Mouse (Mus musculus) cerebellum, adult 18-20 months (tissue): ENCODE measurements around the gene Mtnr1b.
A peak's percentile ranks its signal among the peaks of the same experiment; 100 is the strongest.
"Not testable (repeated sequence)": the region's sequence is repeated elsewhere in the genome, so short reads cannot be mapped to it uniquely, and the experiment has no call there.

Source experiments
- DNase-seq, 2 experiments: peaks; one replicate each; pipeline ENCODE4 v3.0.0; 2021

Mtnr1b gene

GRCm38 (mm10) chr9:15874506-15875160 lies at the start of gene Mtnr1b:
TSS of gene Mtnr1b (minus strand) at chr9:15874556.
- no peak for DNase-seq

DNA sequence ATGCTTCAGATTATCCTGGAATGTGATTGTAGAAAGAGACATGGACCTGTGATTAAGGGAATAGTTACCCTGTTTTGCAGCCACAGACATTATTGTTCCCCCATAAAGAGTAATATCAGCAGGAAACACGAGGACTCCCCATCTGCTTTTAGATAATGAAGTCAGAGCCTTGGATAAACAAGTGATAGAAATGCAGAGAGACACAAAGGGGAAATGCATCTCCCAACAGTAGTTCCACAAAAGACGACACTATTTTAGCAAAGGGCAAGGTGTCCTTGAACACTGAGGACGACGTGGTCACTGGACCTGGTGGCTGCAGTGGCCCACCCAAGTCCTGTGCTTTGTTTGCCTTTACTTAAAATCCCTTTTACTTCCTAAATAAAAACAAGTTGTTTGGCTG lies 45.9 kb upstream of the Mtnr1b start:
- no peak for DNase-seq

GRCm38 (mm10) chr9:15919373-15920005 lies 45.1 kb upstream of the Mtnr1b start:
- DNase-seq: no peak

GRCm38 (mm10) chr9:15916600-15916999 lies 42.2 kb upstream of the Mtnr1b start:
- no peak for DNase-seq

GRCm38 (mm10) chr9:15912735-15913134 lies 38.4 kb upstream of the Mtnr1b start:
- DNase-seq: no peak

GRCm38 (mm10) chr9:15909397-15910113 lies 35.2 kb upstream of the Mtnr1b start:
- DNase-seq: peak; percentile 3 to 6

DNA sequence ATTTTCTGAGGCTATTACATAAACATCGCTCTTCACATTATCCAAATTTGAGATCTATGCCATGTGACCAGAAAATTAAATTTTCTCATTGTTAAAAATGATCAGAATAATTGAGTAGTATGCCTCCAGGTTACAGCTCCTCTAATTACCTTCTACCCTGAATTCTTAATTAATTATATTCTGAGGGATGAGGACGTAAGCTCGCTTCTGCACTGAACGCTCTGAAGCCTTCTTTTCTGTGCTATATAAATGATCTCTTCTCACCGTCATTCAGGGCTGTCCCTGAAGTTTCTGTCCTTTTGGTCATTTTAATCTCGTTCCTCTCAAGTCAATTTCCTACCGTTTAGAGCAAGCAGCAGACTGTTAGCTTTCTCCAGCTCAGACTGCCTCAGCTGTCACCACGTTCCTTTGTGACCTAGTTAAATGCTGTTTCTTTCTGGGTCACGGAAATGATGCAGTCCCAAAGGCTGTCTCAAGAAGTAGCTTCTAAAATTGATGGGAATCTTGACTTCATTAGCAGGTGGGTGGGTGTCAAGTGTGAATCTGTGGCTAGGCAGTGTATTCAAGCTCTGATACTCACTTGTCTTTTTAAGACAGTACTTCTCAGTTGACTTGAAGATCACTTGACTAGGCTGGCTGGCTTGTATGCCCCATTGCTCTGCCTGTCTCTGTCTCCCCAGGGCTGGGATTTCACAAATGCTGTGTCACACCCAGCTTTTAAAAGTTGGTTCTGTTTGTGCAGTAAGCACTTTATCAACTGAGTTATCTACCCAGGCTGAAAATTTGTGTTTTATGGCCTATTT lies 29.8 kb upstream of the Mtnr1b start:
- DNase-seq: no peak

DNA sequence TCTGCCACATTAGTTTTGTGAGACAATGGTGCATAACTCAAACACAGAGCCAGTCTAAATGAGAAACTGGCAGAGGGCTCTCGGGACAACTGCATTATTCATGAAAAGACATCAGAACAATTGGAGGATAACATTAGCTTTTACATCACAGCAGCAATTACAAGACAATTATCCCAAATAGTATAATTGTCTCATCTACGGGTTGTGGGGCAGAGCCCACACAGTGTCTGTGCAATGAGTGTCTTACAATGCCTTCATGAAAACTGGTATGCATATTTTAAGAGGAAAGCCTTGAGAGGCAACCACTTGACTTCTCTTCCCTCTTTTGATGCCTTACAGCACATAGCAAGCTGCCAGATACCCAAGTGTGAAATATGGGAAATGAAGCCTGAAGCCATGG lies 23.8 kb upstream of the Mtnr1b start:
- no peak for DNase-seq

DNA sequence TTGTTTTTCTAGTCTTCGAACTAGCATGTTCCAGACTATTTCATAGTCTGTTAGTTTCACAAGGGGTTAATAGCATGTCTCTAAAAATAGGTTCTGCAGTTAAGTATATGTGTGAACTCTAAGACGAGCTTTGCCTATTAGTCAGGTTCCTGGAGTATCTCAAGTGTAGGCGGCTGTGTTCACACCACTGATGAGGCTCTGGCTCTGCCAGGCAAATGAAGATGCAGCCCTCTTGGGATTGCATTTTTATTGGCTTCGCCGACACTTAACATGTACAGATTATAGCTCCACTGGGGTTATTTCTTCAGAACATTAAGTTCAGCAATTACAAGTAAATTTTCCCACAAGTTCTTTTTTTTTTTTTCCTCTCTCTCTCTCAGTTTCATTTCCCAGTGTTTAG lies 12.4 kb upstream of the Mtnr1b start:
- no peak for DNase-seq

GRCm38 (mm10) chr9:15880754-15881153 lies 6.4 kb upstream of the Mtnr1b start:
- no peak for DNase-seq

- DNase-seq: peak in 1 of 2 experiments; percentile 14
These were observed 5.8 kb upstream of the Mtnr1b start for GRCm38 (mm10) chr9:15880160-15880603.

DNA sequence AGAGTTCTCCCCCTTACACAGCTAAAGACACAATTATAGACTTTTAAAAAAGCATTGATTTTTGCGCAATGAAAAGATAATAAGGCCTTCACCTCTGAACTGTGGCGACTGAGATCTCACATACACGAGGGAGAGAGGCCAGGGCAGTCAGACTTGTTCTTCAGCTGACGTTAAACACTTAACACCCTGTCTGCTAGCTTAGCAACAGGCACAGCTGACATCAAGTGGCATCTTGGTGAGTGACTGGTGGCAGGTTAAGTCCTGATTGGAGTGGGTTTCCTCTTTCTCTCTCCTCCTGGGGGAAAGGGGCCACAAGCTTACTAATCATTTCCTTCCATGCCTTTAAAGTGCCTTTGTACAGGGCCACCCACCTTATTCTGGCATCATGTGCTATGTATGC lies 4.3 kb downstream of the Mtnr1b start:
- no peak for DNase-seq

GRCm38 (mm10) chr9:15869456-15869855 lies 4.9 kb downstream of the Mtnr1b start:
- no peak for DNase-seq

DNA sequence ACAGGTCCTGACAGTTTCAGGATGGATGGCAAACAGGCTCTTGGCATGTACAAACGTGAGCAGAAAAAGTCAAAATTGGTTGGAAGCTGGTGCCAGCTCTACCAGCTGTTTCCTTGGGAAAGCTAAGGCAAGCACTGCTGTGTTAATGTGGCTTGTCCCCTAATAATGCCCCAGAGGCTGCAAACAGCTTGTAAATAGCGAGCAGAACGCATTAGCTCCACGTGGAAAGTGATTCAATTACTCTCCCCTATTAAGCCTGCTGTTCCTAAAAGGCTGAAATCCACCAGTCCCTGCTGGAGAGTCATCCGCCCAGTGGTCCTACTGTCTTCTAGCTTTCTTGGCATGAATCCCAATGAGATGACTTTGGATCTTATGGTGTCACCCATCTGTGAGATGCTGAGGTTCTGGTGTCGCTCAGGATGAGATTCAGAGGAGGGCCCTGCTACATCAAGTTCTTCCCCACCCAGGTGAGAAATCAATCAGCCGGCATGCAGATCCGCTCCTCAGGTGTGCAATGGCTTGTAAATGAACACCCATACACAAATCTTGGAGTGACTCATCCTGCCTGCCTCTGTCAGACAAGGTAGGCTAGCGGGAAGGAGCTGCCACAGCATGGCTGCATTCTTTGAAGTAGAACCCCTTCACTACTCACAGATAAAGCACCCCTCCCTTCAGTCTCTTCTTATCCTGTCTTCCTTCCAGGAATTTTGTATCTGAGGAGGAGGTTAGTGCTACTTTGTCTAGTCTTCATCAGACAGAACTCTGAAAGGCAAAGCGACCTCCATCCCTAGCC lies 7.9 kb downstream of the Mtnr1b start:
- no peak for DNase-seq

GRCm38 (mm10) chr9:15861402-15861801 lies 13.0 kb downstream of the Mtnr1b start:
- no peak for DNase-seq

DNA sequence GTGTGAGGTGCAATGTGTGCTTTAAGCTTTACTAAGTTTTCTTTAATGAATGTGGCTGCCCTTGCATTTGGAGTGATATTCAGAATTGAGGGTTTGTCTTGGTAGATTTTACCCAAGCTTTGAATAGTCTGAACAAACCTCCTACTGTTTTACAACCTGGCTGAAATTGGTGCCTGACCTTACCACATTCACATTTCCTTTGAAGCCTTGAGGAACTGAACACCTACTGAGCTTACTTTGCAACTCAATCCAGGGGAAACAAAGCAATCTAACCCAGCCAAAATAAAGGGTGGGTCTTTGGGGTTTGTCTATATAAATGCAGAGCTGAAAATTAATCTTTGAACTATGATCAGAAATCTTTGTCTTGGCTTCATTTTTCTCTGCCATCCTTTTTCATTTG lies 23.6 kb downstream of the Mtnr1b start:
- no peak for DNase-seq

GRCm38 (mm10) chr9:15845390-15845789 lies 29.0 kb downstream of the Mtnr1b start:
- DNase-seq: no peak

DNA sequence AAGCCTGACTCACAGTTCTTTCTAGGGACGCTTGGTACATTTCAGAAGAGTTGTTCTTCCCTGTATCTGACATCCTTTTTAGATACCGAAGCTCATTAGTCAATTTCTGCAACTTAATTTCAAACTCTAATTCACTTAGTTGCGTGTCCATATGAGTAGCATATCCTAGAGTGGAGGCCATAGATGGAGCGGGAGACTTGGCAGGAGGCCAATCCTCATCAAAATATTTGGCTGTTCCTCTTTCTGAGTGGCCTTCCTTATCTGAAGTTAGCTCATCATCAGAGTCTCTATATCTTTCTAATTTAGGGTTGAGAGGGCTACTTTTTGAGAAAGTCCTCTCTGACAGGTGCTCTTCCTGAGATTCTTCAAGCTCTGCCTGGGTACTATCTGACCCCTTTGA lies 29.4 kb downstream of the Mtnr1b start:
- DNase-seq: not testable (repeated sequence)

DNA sequence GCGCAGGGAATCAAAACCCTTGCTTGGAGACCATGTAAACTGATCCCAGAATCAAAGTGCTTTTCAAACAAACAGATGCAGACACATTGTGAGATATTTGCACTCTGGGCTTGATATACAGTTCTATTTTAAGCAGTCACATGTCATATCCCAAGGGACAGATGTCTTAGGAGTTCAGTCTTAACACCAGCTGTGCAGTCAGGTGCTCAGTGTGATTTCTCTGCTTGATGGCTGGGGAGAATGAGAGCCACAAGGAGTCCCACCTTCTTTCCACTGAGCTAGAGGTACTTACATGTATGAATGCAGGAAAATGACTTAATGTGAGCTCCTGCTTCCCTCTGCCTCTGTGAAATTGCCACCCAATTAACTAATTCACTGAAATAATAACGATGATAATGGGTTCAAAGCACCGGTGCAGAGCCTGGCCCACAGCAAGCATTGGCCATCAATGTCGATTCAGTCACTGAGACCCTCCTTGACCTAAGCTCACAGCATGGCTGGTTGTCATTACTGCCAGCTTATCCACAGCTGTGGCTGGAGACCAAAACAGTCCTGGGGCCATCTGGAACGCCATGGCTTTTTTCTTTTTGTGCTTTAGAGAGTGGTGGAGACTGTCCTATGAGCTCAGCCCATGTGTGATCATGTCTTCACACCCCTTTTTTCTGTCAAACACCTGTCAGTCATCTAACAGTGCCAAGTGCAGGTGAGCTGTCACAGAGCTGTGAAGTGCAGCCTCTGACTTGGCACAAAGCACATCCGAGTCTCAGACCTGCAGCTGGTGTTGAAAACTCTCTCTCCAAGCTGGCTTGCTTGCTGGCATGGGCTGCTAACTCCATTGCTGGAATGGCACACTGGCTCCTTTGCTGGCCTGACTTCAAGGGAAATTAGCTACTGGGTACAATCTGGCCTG lies 61.1 kb downstream of the Mtnr1b start:
- DNase-seq: no peak

- DNase-seq: no peak
These were observed 70.1 kb downstream of the Mtnr1b start for GRCm38 (mm10) chr9:15804296-15804695.

- no peak for DNase-seq
These were observed 71.8 kb downstream of the Mtnr1b start for GRCm38 (mm10) chr9:15802413-15803027.
